Mouse (Mus musculus) midbrain, postnatal 0 days (tissue): ENCODE results near the gene Higd1c. TPM values are rescaled to one million over a fixed set of nuclear protein-coding genes. Genes with fewer than 3 reads are reported as not detected.

Experiments
- ATAC-seq: fragments of 200-750 bp; cut with Nextera tagmentation; 2 replicates; pipeline ENCODE4 v1.8.0; 2017; ENCODE audit warnings: moderate number of reproducible peaks, mild to moderate bottlenecking, moderate TSS enrichment, moderate library complexity; ENCODE audit not compliant: low FRiP score
- DNase-seq: peaks from one replicate; pipeline ENCODE4 v3.0.0-alpha.2; 2015; ENCODE audit warnings: low spot score
- H3K27ac ChIP-seq: fragments of 300-500 bp; sonication (generic); 2 replicates; pipeline ENCODE4 v1.5.1; 2014; ENCODE audit warnings: low read depth, mild to moderate bottlenecking, low read length, mixed read lengths
- H3K27me3 ChIP-seq: fragments of 300-500 bp; sonication (generic); 2 replicates; pipeline ENCODE4 v1.6.1; 2014; ENCODE audit warnings: low read length, control low read depth, mixed read lengths; ENCODE audit not compliant: insufficient read depth
- H3K36me3 ChIP-seq: fragments of 300-500 bp; sonication (generic); 2 replicates; pipeline ENCODE4 v1.6.1; 2014; ENCODE audit warnings: low read length, control low read depth, mixed read lengths; ENCODE audit not compliant: insufficient read depth
- H3K4me1 ChIP-seq: fragments of 300-500 bp; sonication (generic); 2 replicates; pipeline ENCODE4 v1.6.1; 2014; ENCODE audit warnings: mild to moderate bottlenecking, control low read depth, antibody characterized with exemption, low read length, mixed read lengths; ENCODE audit not compliant: insufficient read depth
- H3K4me2 ChIP-seq: fragments of 300-500 bp; sonication (generic); 2 replicates; pipeline ENCODE4 v1.6.1; 2014; ENCODE audit warnings: low read depth, mild to moderate bottlenecking, low read length, mixed read lengths; ENCODE audit not compliant: poor library complexity, severe bottlenecking
- H3K4me3 ChIP-seq: fragments of 300-500 bp; sonication (generic); 2 replicates; pipeline ENCODE4 v1.5.1; 2014; ENCODE audit warnings: low read depth, mild to moderate bottlenecking, low read length, moderate library complexity
- H3K9ac ChIP-seq: fragments of 300-500 bp; sonication (generic); replicated peaks from 2 replicates; pipeline ENCODE4 v1.6.1; 2014; ENCODE audit warnings: mild to moderate bottlenecking, low read length, moderate library complexity, mixed read lengths; ENCODE audit not compliant: poor library complexity, severe bottlenecking
- H3K9me3 ChIP-seq: fragments of 300-500 bp; sonication (generic); 2 replicates; pipeline ENCODE4 v1.6.1; 2016; ENCODE audit warnings: low read length, control low read depth
- CTCF ChIP-seq: IDR thresholded peaks from 2 replicates; pipeline ENCODE4 v1.5.1; 2016; ENCODE audit warnings: antibody characterized with exemption, mild to moderate bottlenecking
- WGBS: fragments of 180-500 bp; shearing (Covaris S2); extraction: QIAGEN DNeasy Blood & Tissue Kit; methylation state at CpG from one replicate; pipeline ENCODE4 v1.1.7; 2014; 5-methylcytosine and 5-hydroxymethylcytosine counted together
- polyA plus RNA-seq: library from polyadenylated mRNA; unstranded; fragments of >200 nt; fragmentation: Nextera tagmentation; extraction: Ambion mirVana; gene quantifications from 2 replicates; pipeline ENCODE4 v1.2.1, GENCODE M21; 2015
- total RNA-seq: library from RNA; depleted of rRNA; stranded (reverse); fragments of >200 nt; gene quantifications from 2 replicates; pipeline ENCODE4 v1.2.3, GENCODE M21; 2014

The Higd1c gene
- total and polyA plus RNA-seq, 2 experiments from 2014 or later: not detected

GRCm38 (mm10) chr15:100401811-100402210 is 37.5 kb downstream of the Higd1c start:
- no peak for DNase-seq
- no peaks in the 10 kb centered on the region for H3K27me3 ChIP-seq
- peaks cover 70% of the 10 kb centered on the region for H3K36me3 ChIP-seq
- H3K27ac ChIP-seq: no peak overlapping the region
- no peak overlapping the region for H3K4me3 ChIP-seq
- WGBS: 92% methylated on average over 4 of the region's 4 CpGs
- no peak for ATAC-seq
- H3K4me2 ChIP-seq: no peak overlapping the region
- no peaks in the 10 kb centered on the region for H3K9me3 ChIP-seq
- no peak overlapping the region for H3K9ac ChIP-seq
- no peak for TF ChIP-seq CTCF
- no peaks in the 10 kb centered on the region for H3K4me1 ChIP-seq

GRCm38 (mm10) chr15:100402347-100402746 is 38.0 kb downstream of the Higd1c start:
- WGBS: 92% methylated on average over 14 of the region's 14 CpGs
- no peaks in the 10 kb centered on the region for H3K9me3 ChIP-seq
- DNase-seq: no peak
- no peak overlapping the region for H3K4me3 ChIP-seq
- no peaks in the 10 kb centered on the region for H3K27me3 ChIP-seq
- no peak overlapping the region for H3K27ac ChIP-seq
- no peaks in the 10 kb centered on the region for H3K4me1 ChIP-seq
- ATAC-seq: no peak
- no peak overlapping the region for H3K9ac ChIP-seq
- no peak for TF ChIP-seq CTCF
- peaks cover 69% of the 10 kb centered on the region for H3K36me3 ChIP-seq
- no peak overlapping the region for H3K4me2 ChIP-seq

- TF ChIP-seq CTCF: no peak
- WGBS: 81% methylated on average over 4 of the region's 4 CpGs
- Histone ChIP-seq H3K9me3 (no peaks in the 10 kb centered on the region), H3K27me3 (no peaks in the 10 kb centered on the region), H3K4me1 (no peaks in the 10 kb centered on the region), H3K4me3 (no peak overlapping the region), H3K4me2 (no peak overlapping the region), H3K27ac (no peak overlapping the region), H3K36me3 (peaks cover 67% of the 10 kb centered on the region), H3K9ac (no peak overlapping the region)
- ATAC-seq (no peak), DNase-seq (no peak)
Measured at GRCm38 (mm10) chr15:100402798-100403197, 38.5 kb downstream of the Higd1c start.

- DNase-seq: no peak
- Histone ChIP-seq H3K9ac (no peak overlapping the region), H3K27ac (no peak overlapping the region), H3K4me1 (no peaks in the 10 kb centered on the region), H3K27me3 (no peaks in the 10 kb centered on the region), H3K4me3 (no peak overlapping the region), H3K4me2 (no peak overlapping the region), H3K36me3 (peaks cover 67% of the 10 kb centered on the region), H3K9me3 (no peaks in the 10 kb centered on the region)
- WGBS: 96% methylated on average over 16 of the region's 16 CpGs
- no peak for ATAC-seq
- TF ChIP-seq CTCF: no peak
Measured at GRCm38 (mm10) chr15:100403318-100404000, 39.1 kb downstream of the Higd1c start.

GRCm38 (mm10) chr15:100406088-100406487 is 41.7 kb downstream of the Higd1c start:
- no peak overlapping the region for H3K9ac ChIP-seq
- 84% methylated on average over 5 of the region's 5 CpGs for WGBS
- H3K4me3 ChIP-seq: no peak overlapping the region
- no peak for TF ChIP-seq CTCF
- no peak overlapping the region for H3K27ac ChIP-seq
- ATAC-seq (no peak), DNase-seq (no peak)
- H3K4me1 ChIP-seq: no peaks in the 10 kb centered on the region
- H3K36me3 ChIP-seq: peaks cover 54% of the 10 kb centered on the region
- no peaks in the 10 kb centered on the region for H3K9me3 ChIP-seq
- H3K27me3 ChIP-seq: no peaks in the 10 kb centered on the region
- no peak overlapping the region for H3K4me2 ChIP-seq

GRCm38 (mm10) chr15:100410918-100411672 is 46.8 kb downstream of the Higd1c start:
- no peak for DNase-seq
- no peak for ATAC-seq
- no peak overlapping the region for H3K9ac ChIP-seq
- H3K9me3 ChIP-seq: no peaks in the 10 kb centered on the region
- no peak overlapping the region for H3K4me3 ChIP-seq
- H3K4me1 ChIP-seq: no peaks in the 10 kb centered on the region
- H3K36me3 ChIP-seq: peaks cover 22% of the 10 kb centered on the region
- no peak for TF ChIP-seq CTCF
- H3K27me3 ChIP-seq: no peaks in the 10 kb centered on the region
- WGBS: 69% methylated on average over 14 of the region's 14 CpGs
- H3K27ac ChIP-seq: no peak overlapping the region
- H3K4me2 ChIP-seq: no peak overlapping the region
